Mouse (Mus musculus) testis, adult 2 months (tissue): Measurements from ENCODE around the gene Kif3a.
"Not testable (repeated sequence)": the region's sequence is repeated elsewhere in the genome, so short reads cannot be mapped to it uniquely, and the experiment has no call there.

Experiments used
- CTCF ChIP-seq: fragments of 200-500 bp; IDR thresholded peaks from 2 replicates; pipeline ENCODE4 v1.5.1; 2012; ENCODE audit warnings: low read depth, mild to moderate bottlenecking, inconsistent platforms, low read length, moderate library complexity; ENCODE audit not compliant: control insufficient read depth, insufficient read depth, insufficient replicate concordance
- POLR2A ChIP-seq: fragments of 200-500 bp; IDR thresholded peaks from 2 replicates; pipeline ENCODE4 v1.6.1; 2012; ENCODE audit warnings: low read depth, mild to moderate bottlenecking, inconsistent platforms, low read length, moderate library complexity; ENCODE audit not compliant: control insufficient read depth

GRCm38 (mm10) chr11:53559980-53560379 is 7.2 kb upstream of the Kif3a start:
- not testable (repeated sequence) for TF ChIP-seq CTCF, POLR2A
